Mouse (Mus musculus) heart, embryonic 11.5 days (tissue): ENCODE data around the gene Idh2. TPM values are rescaled to one million over a fixed set of nuclear protein-coding genes. Genes with fewer than 3 reads are reported as not detected.

Experiments
- polyA plus RNA-seq: library from polyadenylated mRNA; unstranded; fragments of >200 nt; fragmentation: Nextera tagmentation; extraction: Ambion mirVana; gene quantifications from 2 replicates; pipeline ENCODE4 v1.2.1, GENCODE M21; 2014

Gene Idh2
- polyA plus RNA-seq, 1 experiment from 2014 or later, result 1,200 TPM

Other genes with a start within 250 kb of the Idh2 start
- gene Ap3s2, start 194.7 kb downstream of the Idh2 start, polyA plus RNA-seq, result 36.3 and 41.2 TPM in 2 replicates
- 27.0 and 27.8 TPM in 2 replicates for gene Arpin, start 180.0 kb downstream of the Idh2 start, polyA plus RNA-seq
- gene Zfp710, start 90.6 kb downstream of the Idh2 start, polyA plus RNA-seq, result 11.2 and 11.8 TPM in 2 replicates
- 5.9 and 8.5 TPM in 2 replicates for gene Sema4b, start 71.4 kb upstream of the Idh2 start, polyA plus RNA-seq
- gene Cib1, start 117.4 kb upstream of the Idh2 start, polyA plus RNA-seq, result 53.8 and 57.4 TPM in 2 replicates
- gene Gdpgp1, start 117.5 kb upstream of the Idh2 start, polyA plus RNA-seq, result 4.6 and 5.5 TPM in 2 replicates
- 0.31 and 0.51 TPM in 2 replicates for gene Ttll13, start 131.0 kb upstream of the Idh2 start, polyA plus RNA-seq
- 41.4 and 41.8 TPM in 2 replicates for gene Ngrn, start 145.8 kb upstream of the Idh2 start, polyA plus RNA-seq
- 12.3 and 13.4 TPM in 2 replicates for gene Vps33b, start 154.3 kb upstream of the Idh2 start, polyA plus RNA-seq
- gene Prc1, start 179.1 kb upstream of the Idh2 start, polyA plus RNA-seq, result 148 and 156 TPM in 2 replicates
- 8.9 and 9.0 TPM in 2 replicates for gene Rccd1, start 209.1 kb upstream of the Idh2 start, polyA plus RNA-seq
- 11.3 and 15.6 TPM in 2 replicates for gene Unc45a, start 225.6 kb upstream of the Idh2 start, polyA plus RNA-seq
- 13.3 and 15.7 TPM in 2 replicates for gene Hddc3, start 227.7 kb upstream of the Idh2 start, polyA plus RNA-seq